Mouse (Mus musculus): Measurements from ENCODE around the gene Mrpl45. TPM values are rescaled to one million over a fixed set of nuclear protein-coding genes. Genes with fewer than 3 reads are reported as not detected.

Gene Mrpl45
- total and polyA plus RNA-seq, 3 experiments = 106 to 153 (median 124) TPM

GRCm38 (mm10) chr11:97347291-97347690 is 31.8 kb downstream of the Mrpl45 start:
- Histone ChIP-seq H3K4me3 (replicated peaks in 1 of 3; ENCODE audit: low read depth in 2 of 3, low read length in 2 of 3, poor library complexity in 1 of 3) (no peak overlapping the region), H3K9ac (ENCODE audit: insufficient read depth, low read depth) (no peak overlapping the region), H3K36me3 (replicated peaks in 1 of 2; ENCODE audit: control insufficient read depth in 1 of 2, insufficient read depth in 1 of 2, low read length in 1 of 2) (no peaks in the 10 kb centered on the region), H3K4me2 (ENCODE audit: insufficient read depth, low read depth, poor library complexity, severe bottlenecking) (no peak overlapping the region), H3K4me1 (ENCODE audit: control insufficient read depth in 1 of 2, insufficient read depth in 2 of 2) (peaks cover 7% of the 10 kb centered on the region in 2 experiments), H3K27ac (ENCODE audit: insufficient read depth, low read depth) (no peak overlapping the region), H3K79me2 (replicated peaks; ENCODE audit: control insufficient read depth, extremely low read depth, insufficient read depth, poor library complexity, severe bottlenecking) (no peaks in the 10 kb centered on the region), H3K27me3 (replicated peaks) (peaks cover 38% of the 10 kb centered on the region), H3K9me3 (replicated peaks; ENCODE audit: low read length) (peaks cover 7% of the 10 kb centered on the region)
- dilution Hi-C loops (cut with MboI; ENCODE audit: extremely low pct_ligation_motif_present, extremely low pct_unique_long_range_greater_than_20kb, low sequenced_read_pairs) = no loop called here
- in situ Hi-C loops (cut with MboI; ENCODE audit: low pct_ligation_motif_present, low pct_unique_long_range_greater_than_20kb, low sequenced_read_pairs) = no loop called here
- no peak for DNase-seq (ENCODE audit: extremely low read depth)
- TF ChIP-seq CHD2 (IDR thresholded peaks at IDR 0.05; ENCODE audit: low read length) = no peak
- no peak for TF ChIP-seq MAZ (IDR thresholded peaks at IDR 0.05; ENCODE audit: low read depth, low read length)
- TF ChIP-seq NRF1 (IDR thresholded peaks at IDR 0.05; ENCODE audit: low read depth, low read length) = no peak
- no peak for TF ChIP-seq ELF1 (IDR thresholded peaks at IDR 0.05; ENCODE audit: low read depth, low read length)
- no peak for TF ChIP-seq USF2 (conservative IDR thresholded peaks at IDR 0.05; ENCODE audit: low read depth, low read length)
- TF ChIP-seq MXI1 (IDR thresholded peaks at IDR 0.05; ENCODE audit: low read depth, low read length) = no peak
- no peak for TF ChIP-seq JUND (conservative IDR thresholded peaks at IDR 0.05; ENCODE audit: low read depth, low read length)
- no peak for TF ChIP-seq E2F4 (IDR thresholded peaks at IDR 0.05; ENCODE audit: insufficient replicate concordance, low read depth, low read length)
- no peak for TF ChIP-seq ZKSCAN1 (IDR thresholded peaks at IDR 0.05; ENCODE audit: borderline replicate concordance, low read depth, low read length)
- no peak for TF ChIP-seq MEF2A (IDR thresholded peaks at IDR 0.05; ENCODE audit: borderline replicate concordance, low read depth, low read length)
- no peak for TF ChIP-seq IRF4 (IDR thresholded peaks at IDR 0.05; ENCODE audit: low read depth, low read length)
- no peak for TF ChIP-seq POLR2A (IDR thresholded peaks at IDR 0.05; ENCODE audit: low read depth, low read length)

- Histone ChIP-seq H3K27ac (ENCODE audit: insufficient read depth, low read depth) (no peak overlapping the region), H3K4me2 (ENCODE audit: insufficient read depth, low read depth, poor library complexity, severe bottlenecking) (no peak overlapping the region), H3K4me3 (replicated peaks in 1 of 3; ENCODE audit: low read depth in 2 of 3, low read length in 2 of 3, poor library complexity in 1 of 3) (no peak overlapping the region), H3K9ac (ENCODE audit: insufficient read depth, low read depth) (no peak overlapping the region), H3K4me1 (ENCODE audit: control insufficient read depth in 1 of 2, insufficient read depth in 2 of 2) (peaks cover 2 to 7% of the 10 kb centered on the region in 2 experiments), H3K9me3 (replicated peaks; ENCODE audit: low read length) (peaks cover 7% of the 10 kb centered on the region), H3K27me3 (replicated peaks) (peaks cover 59% of the 10 kb centered on the region), H3K36me3 (replicated peaks in 1 of 2; ENCODE audit: control insufficient read depth in 1 of 2, insufficient read depth in 1 of 2, low read length in 1 of 2) (no peaks in the 10 kb centered on the region), H3K79me2 (replicated peaks; ENCODE audit: control insufficient read depth, extremely low read depth, insufficient read depth, poor library complexity, severe bottlenecking) (no peaks in the 10 kb centered on the region)
- dilution Hi-C loops (cut with MboI; ENCODE audit: extremely low pct_ligation_motif_present, extremely low pct_unique_long_range_greater_than_20kb, low sequenced_read_pairs) (no loop called here), in situ Hi-C loops (cut with MboI; ENCODE audit: low pct_ligation_motif_present, low pct_unique_long_range_greater_than_20kb, low sequenced_read_pairs) (no loop called here)
- TF ChIP-seq TBP (conservative IDR thresholded peaks at IDR 0.05; ENCODE audit: low read depth, low read length) (no peak), HCFC1 (IDR thresholded peaks at IDR 0.05; ENCODE audit: low read depth, low read length) (no peak)
- DNase-seq (ENCODE audit: extremely low read depth) = no peak
Measured at GRCm38 (mm10) chr11:97350035-97350434, 34.5 kb downstream of the Mrpl45 start.
